Mouse (Mus musculus) embryonic fibroblast, embryonic 13.5 days (primary cell): ENCODE results near the gene Golm1.

Experiments used
- CTCF ChIP-seq: IDR thresholded peaks from 2 replicates; pipeline ENCODE4 v1.5.1; 2011; ENCODE audit warnings: mild to moderate bottlenecking, control low read depth, low read length, moderate library complexity, borderline replicate concordance; ENCODE audit not compliant: insufficient read depth
- POLR2A ChIP-seq: IDR thresholded peaks from 2 replicates; pipeline ENCODE4 v1.6.1; 2011; ENCODE audit warnings: low read depth, mild to moderate bottlenecking, control low read depth, low read length, moderate library complexity

DNA sequence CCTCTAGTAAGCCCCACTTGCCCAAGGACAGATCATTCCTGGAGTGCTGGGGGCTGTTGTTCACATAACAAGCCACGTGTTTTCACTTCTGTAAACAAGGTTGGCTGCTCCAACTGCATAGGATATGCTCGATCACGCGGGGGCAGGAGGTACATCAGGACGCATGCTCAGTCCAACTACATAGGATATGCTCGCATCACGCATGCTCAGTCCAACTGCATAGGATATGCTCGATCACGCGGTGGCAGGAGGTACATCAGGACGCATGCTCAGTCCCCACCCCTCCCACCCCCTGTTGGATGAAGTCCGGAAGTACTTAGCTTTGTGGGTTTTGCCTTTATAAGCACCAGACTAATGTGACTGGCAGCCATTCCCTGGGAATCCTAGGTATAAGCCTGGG lies 13.6 kb downstream of the Golm1 start:
- no peak for TF ChIP-seq CTCF
- TF ChIP-seq POLR2A, result no peak
